Mouse (Mus musculus) heart, embryonic 16.5 days (tissue): ENCODE results near the gene Lcn2. TPM values are rescaled to one million over a fixed set of nuclear protein-coding genes. Genes with fewer than 3 reads are reported as not detected.

Experiments used
- polyA plus RNA-seq: library from polyadenylated mRNA; unstranded; fragments of >200 nt; fragmentation: Nextera tagmentation; extraction: Ambion mirVana; gene quantifications from 2 replicates; pipeline ENCODE4 v1.2.1, GENCODE M21; 2015

Gene Lcn2
- polyA plus RNA-seq, 1 experiment from 2014 or later, result 2.5 TPM

Other genes with a start within 250 kb of the Lcn2 start
- gene Prrc2b, start 237.2 kb downstream of the Lcn2 start, polyA plus RNA-seq, result 19.3 and 30.1 TPM in 2 replicates
- 19.2 and 20.5 TPM in 2 replicates for gene Pomt1, start 151.7 kb downstream of the Lcn2 start, polyA plus RNA-seq
- gene Uck1, start 128.1 kb downstream of the Lcn2 start, polyA plus RNA-seq, result 45.7 TPM in 2 replicates
- 27.4 and 28.1 TPM in 2 replicates for gene Golga2, start 100.9 kb downstream of the Lcn2 start, polyA plus RNA-seq
- 305 and 327 TPM in 2 replicates for gene Swi5, start 100.2 kb downstream of the Lcn2 start, polyA plus RNA-seq
- gene Ciz1, start 35.9 kb downstream of the Lcn2 start, polyA plus RNA-seq, result 36.7 and 38.4 TPM in 2 replicates
- gene Dnm1, start 34.9 kb downstream of the Lcn2 start, polyA plus RNA-seq, result 2.4 and 2.7 TPM in 2 replicates
- 46.3 and 46.5 TPM in 2 replicates for gene 1110008P14Rik, start 6.3 kb downstream of the Lcn2 start, polyA plus RNA-seq
- gene Ptges2, start 7.6 kb upstream of the Lcn2 start, polyA plus RNA-seq, result 44.2 and 50.7 TPM in 2 replicates
- gene Naif1, start 62.2 kb upstream of the Lcn2 start, polyA plus RNA-seq, result 5.1 and 5.6 TPM in 2 replicates
- 12.2 and 12.8 TPM in 2 replicates for gene Slc25a25, start 63.2 kb upstream of the Lcn2 start, polyA plus RNA-seq
- 5.8 and 6.6 TPM in 2 replicates for gene Fam102a, start 147.1 kb upstream of the Lcn2 start, polyA plus RNA-seq
- 72.1 and 73.0 TPM in 2 replicates for gene Dpm2, start 182.6 kb upstream of the Lcn2 start, polyA plus RNA-seq
- 0.16 and 0.32 TPM in 2 replicates for gene Pip5kl1, start 186.5 kb upstream of the Lcn2 start, polyA plus RNA-seq
- not detected in 2 replicates for gene 9430097D07Rik, start 187.4 kb upstream of the Lcn2 start, polyA plus RNA-seq
- gene St6galnac4, start 198.8 kb upstream of the Lcn2 start, polyA plus RNA-seq, result 40.6 and 40.7 TPM in 2 replicates
- 33.4 and 34.1 TPM in 2 replicates for gene St6galnac6, start 211.5 kb upstream of the Lcn2 start, polyA plus RNA-seq
- gene Ak1, start 233.5 kb upstream of the Lcn2 start, polyA plus RNA-seq, result 470 and 488 TPM in 2 replicates